Mouse (Mus musculus) CH12.LX (cell line): ENCODE results near the gene Eif3l. TPM values are rescaled to one million over a fixed set of nuclear protein-coding genes. Genes with fewer than 3 reads are reported as not detected.

Experiments
- DNase-seq: peaks from one replicate; pipeline ENCODE4 v3.0.0-alpha.2; 2013; ENCODE audit errors: extremely low read depth
- H3K27ac ChIP-seq: 2 replicates; pipeline ENCODE4 v1.5.1; 2012; ENCODE audit warnings: low read depth, mild to moderate bottlenecking, control low read depth, moderate library complexity; ENCODE audit not compliant: insufficient read depth
- H3K27me3 ChIP-seq: replicated peaks from 2 replicates; pipeline ENCODE3; 2012; ENCODE audit warnings: inconsistent platforms
- H3K36me3 ChIP-seq, 2 experiments: replicated peaks in 1 of 2; 2 replicates each; pipeline versions ENCODE3 to v1.6.1; 2012; ENCODE audit warnings: inconsistent platforms in 1 of 2, low read length in 1 of 2, mild to moderate bottlenecking in 1 of 2, mixed read lengths in 1 of 2, moderate library complexity in 1 of 2; ENCODE audit not compliant: control insufficient read depth in 1 of 2, insufficient read depth in 1 of 2
- H3K4me1 ChIP-seq, 2 experiments: 2 replicates each; pipeline ENCODE4 v1.6.1; 2012; ENCODE audit warnings: inconsistent platforms in 1 of 2, moderate library complexity in 1 of 2; ENCODE audit not compliant: insufficient read depth in 2 of 2, control insufficient read depth in 1 of 2
- H3K4me2 ChIP-seq: 2 replicates; pipeline ENCODE4 v1.6.1; 2012; ENCODE audit warnings: low read depth, mild to moderate bottlenecking, control low read depth; ENCODE audit not compliant: poor library complexity, insufficient read depth, severe bottlenecking
- H3K4me3 ChIP-seq, 3 experiments: fragments of 150-350 bp in 1 of 3; sonication (generic) in 1 of 3; replicated peaks in 1 of 3; 2 replicates each; pipeline versions ENCODE3 to v1.5.1; 2011 to 2012; ENCODE audit warnings: low read depth in 2 of 3, low read length in 2 of 3, mild to moderate bottlenecking in 2 of 3, moderate library complexity in 2 of 3, control low read depth in 1 of 3, improper control_type of control experiment in 1 of 3, inconsistent platforms in 1 of 3, mixed read lengths in 1 of 3; ENCODE audit not compliant: poor library complexity in 1 of 3
- H3K79me2 ChIP-seq: replicated peaks from 2 replicates; pipeline ENCODE4 v1.6.1; 2012; ENCODE audit warnings: mild to moderate bottlenecking, moderate library complexity; ENCODE audit not compliant: control insufficient read depth, poor library complexity, insufficient read depth, severe bottlenecking; ENCODE audit errors: extremely low read depth
- H3K9ac ChIP-seq: 2 replicates; pipeline ENCODE4 v1.6.1; 2012; ENCODE audit warnings: low read depth, mild to moderate bottlenecking, control low read depth, moderate library complexity; ENCODE audit not compliant: insufficient read depth
- H3K9me3 ChIP-seq: replicated peaks from 2 replicates; pipeline ENCODE3; 2012; ENCODE audit warnings: low read length, inconsistent platforms, mixed read lengths
- BHLHE40 ChIP-seq: IDR thresholded peaks from 2 replicates; pipeline ENCODE4 v1.6.1; 2011; ENCODE audit warnings: mild to moderate bottlenecking, low read depth, low read length, improper control_type of control experiment
- CHD1 ChIP-seq: IDR thresholded peaks from 2 replicates; pipeline ENCODE4 v1.6.1; 2012; ENCODE audit warnings: low read depth, low read length, improper control_type of control experiment, inconsistent platforms
- CHD2 ChIP-seq: IDR thresholded peaks from 2 replicates; pipeline ENCODE4 v1.6.1; 2011; ENCODE audit warnings: low read length, improper control_type of control experiment
- CTCF ChIP-seq, 2 experiments: IDR thresholded peaks in 1 of 2; conservative IDR thresholded peaks in 1 of 2; 2 replicates each; pipeline ENCODE4 v1.5.1; 2011 to 2012; ENCODE audit warnings: low read depth in 2 of 2, low read length in 2 of 2, improper control_type of control experiment in 1 of 2, inconsistent platforms in 1 of 2, mild to moderate bottlenecking in 1 of 2, moderate library complexity in 1 of 2
- E2F4 ChIP-seq: IDR thresholded peaks from 2 replicates; pipeline ENCODE4 v1.6.1; 2011; ENCODE audit warnings: low read depth, low read length, improper control_type of control experiment; ENCODE audit not compliant: insufficient replicate concordance
- ELF1 ChIP-seq: IDR thresholded peaks from 2 replicates; pipeline ENCODE4 v1.6.1; 2014; ENCODE audit warnings: low read depth, mild to moderate bottlenecking, inconsistent platforms, low read length, improper control_type of control experiment
- EP300 ChIP-seq: IDR thresholded peaks from 2 replicates; pipeline ENCODE4 v1.6.1; 2011; ENCODE audit warnings: low read length, improper control_type of control experiment
- ETS1 ChIP-seq: conservative IDR thresholded peaks from 2 replicates; pipeline ENCODE4 v1.6.1; 2012; ENCODE audit warnings: low read depth, mild to moderate bottlenecking, inconsistent platforms, low read length, improper control_type of control experiment, moderate library complexity
- IRF4 ChIP-seq: IDR thresholded peaks from 2 replicates; pipeline ENCODE4 v1.6.1; 2014; ENCODE audit warnings: low read depth, mild to moderate bottlenecking, inconsistent platforms, low read length, improper control_type of control experiment
- JUN ChIP-seq: IDR thresholded peaks from 2 replicates; pipeline ENCODE4 v1.6.1; 2011; ENCODE audit warnings: low read depth, mild to moderate bottlenecking, low read length, improper control_type of control experiment, moderate library complexity; ENCODE audit not compliant: insufficient read depth
- KAT2A ChIP-seq: IDR thresholded peaks from 2 replicates; pipeline ENCODE4 v1.6.1; 2012; ENCODE audit warnings: low read length, improper control_type of control experiment, inconsistent platforms; ENCODE audit not compliant: insufficient replicate concordance
- MAX ChIP-seq: IDR thresholded peaks from 2 replicates; pipeline ENCODE4 v1.6.1; 2011; ENCODE audit warnings: low read length, improper control_type of control experiment
- MAZ ChIP-seq: IDR thresholded peaks from 2 replicates; pipeline ENCODE4 v1.6.1; 2012; ENCODE audit warnings: low read depth, mild to moderate bottlenecking, inconsistent platforms, low read length, improper control_type of control experiment, moderate library complexity
- MEF2A ChIP-seq: IDR thresholded peaks from 2 replicates; pipeline ENCODE4 v1.6.1; 2014; ENCODE audit warnings: low read depth, mild to moderate bottlenecking, inconsistent platforms, low read length, improper control_type of control experiment, borderline replicate concordance
- MXI1 ChIP-seq: IDR thresholded peaks from 2 replicates; pipeline ENCODE4 v1.6.1; 2011; ENCODE audit warnings: mild to moderate bottlenecking, low read depth, low read length, improper control_type of control experiment
- PAX5 ChIP-seq: IDR thresholded peaks from 2 replicates; pipeline ENCODE4 v1.6.1; 2012; ENCODE audit warnings: low read length, inconsistent platforms, mixed read lengths
- POLR2A ChIP-seq: IDR thresholded peaks from 2 replicates; pipeline ENCODE4 v1.6.1; 2011; ENCODE audit warnings: low read depth, mild to moderate bottlenecking, improper control_type of control experiment, low read length
- POLR2AphosphoS2 ChIP-seq: IDR thresholded peaks from 2 replicates; pipeline ENCODE4 v1.6.1; 2011; ENCODE audit warnings: low read depth, low read length, improper control_type of control experiment
- RAD21 ChIP-seq: IDR thresholded peaks from 2 replicates; pipeline ENCODE4 v1.6.1; 2011; ENCODE audit warnings: low read depth, mild to moderate bottlenecking, low read length, improper control_type of control experiment, moderate library complexity
- SIN3A ChIP-seq: IDR thresholded peaks from 2 replicates; pipeline ENCODE4 v1.6.1; 2012; ENCODE audit warnings: low read length, improper control_type of control experiment, inconsistent platforms
- TBP ChIP-seq: conservative IDR thresholded peaks from 2 replicates; pipeline ENCODE4 v1.6.1; 2011; ENCODE audit warnings: low read depth, low read length, improper control_type of control experiment
- UBTF ChIP-seq: IDR thresholded peaks from 2 replicates; pipeline ENCODE4 v1.6.1; 2012; ENCODE audit warnings: low read depth, mild to moderate bottlenecking, inconsistent platforms, low read length, improper control_type of control experiment, moderate library complexity
- USF1 ChIP-seq: IDR thresholded peaks from 2 replicates; pipeline ENCODE4 v1.6.1; 2014; ENCODE audit warnings: low read depth, mild to moderate bottlenecking, inconsistent platforms, low read length, improper control_type of control experiment
- ZMIZ1 ChIP-seq: IDR thresholded peaks from 2 replicates; pipeline ENCODE4 v1.6.1; 2012; ENCODE audit warnings: low read depth, mild to moderate bottlenecking, inconsistent platforms, low read length, improper control_type of control experiment
- dilution Hi-C: fragments of 300-500 bp; cut with MboI; formaldehyde crosslinking; loops from 2 replicates; pipeline ENCODE4 v1.14.3; 2020; ENCODE audit warnings: low sequenced_read_pairs; ENCODE audit not compliant: extremely low pct_unique_long_range_greater_than_20kb, extremely low pct_ligation_motif_present
- in situ Hi-C: fragments of 300-500 bp; cut with MboI; formaldehyde crosslinking; loops from 3 replicates; pipeline ENCODE4 v1.14.3; 2019; ENCODE audit warnings: low sequenced_read_pairs, low pct_ligation_motif_present, low pct_unique_long_range_greater_than_20kb, mixed read lengths
- polyA plus RNA-seq: library from polyadenylated mRNA; unstranded; fragments of >175 nt; gene quantifications from 2 replicates; pipeline ENCODE4 v1.2.1, GENCODE M21; 2012; ENCODE audit warnings: low read depth; ENCODE audit not compliant: insufficient read length
- total RNA-seq, 2 experiments: library from RNA; depleted of rRNA; stranded (reverse); fragments of 300-350 nt in 1 of 2; fragments of >200 nt in 1 of 2; gene quantifications; 2 replicates each; pipeline ENCODE4 v1.2.3; 2012 to 2014

Gene Eif3l
- total and polyA plus RNA-seq, 3 experiments = 303 to 379 (median 323) TPM

- Histone ChIP-seq H3K4me3 (peak overlapping the region; percentile 86 to 88 (median 87)), H3K27me3 (no peaks in the 10 kb centered on the region), H3K4me1 (peaks cover 9 to 31% of the 10 kb centered on the region in 2 experiments), H3K36me3 (peaks cover 5 to 31% of the 10 kb centered on the region in 2 experiments), H3K79me2 (peaks cover 13% of the 10 kb centered on the region; the same call in 1 of the 2 replicates), H3K4me2 (peak overlapping the region; percentile 96), H3K27ac (peak overlapping the region; percentile 18; the same call in 1 of the 2 replicates), H3K9me3 (no peaks in the 10 kb centered on the region), H3K9ac (peak overlapping the region; percentile 77)
- in situ Hi-C loops (no loop called here), dilution Hi-C loops (no loop called here)
- 0 out of 2 replicates have a peak, but pooled peaks have one; percentile 19 for TF ChIP-seq UBTF
- TF ChIP-seq POLR2AphosphoS2 = no peak
- TF ChIP-seq BHLHE40 = peak; percentile 29; the same call in 1 of the 2 replicates
- TF ChIP-seq MAX = peak; percentile 40; the same call in 1 of the 2 replicates
- TF ChIP-seq TBP = no peak
- no peak for TF ChIP-seq CTCF (conservative IDR thresholded peaks at IDR 0.05 in 1 of 2, IDR thresholded peaks at IDR 0.05 in 1 of 2; ENCODE audit: low read depth in 2 of 2, low read length in 2 of 2)
- TF ChIP-seq MXI1 = peak; percentile 82
- DNase-seq = peak; percentile 29
Measured at GRCm38 (mm10) chr15:79109321-79109934, 34.4 kb downstream of the Eif3l start.

GRCm38 (mm10) chr15:79110031-79110430 lies 35.1 kb downstream of the Eif3l start:
- H3K9me3 ChIP-seq = no peaks in the 10 kb centered on the region
- dilution Hi-C loops = no loop called here
- no peak for DNase-seq
- H3K4me3 ChIP-seq = peak overlapping the region; percentile 86 to 88 (median 87)
- H3K9ac ChIP-seq = peak overlapping the region; percentile 77
- H3K27ac ChIP-seq = no peak overlapping the region
- no peak for TF ChIP-seq E2F4
- TF ChIP-seq TBP = no peak
- no peak for TF ChIP-seq MAZ
- no peak for TF ChIP-seq RAD21
- no peak for TF ChIP-seq MEF2A
- TF ChIP-seq USF1 = no peak
- TF ChIP-seq CHD2 = no peak
- TF ChIP-seq PAX5 = no peak
- no peak for TF ChIP-seq ETS1
- no peak for TF ChIP-seq SIN3A
- TF ChIP-seq CTCF (conservative IDR thresholded peaks at IDR 0.05 in 1 of 2, IDR thresholded peaks at IDR 0.05 in 1 of 2; ENCODE audit: low read depth in 2 of 2, low read length in 2 of 2) = no peak
- no peak for TF ChIP-seq POLR2A
- no peak for TF ChIP-seq JUN
- no peak for TF ChIP-seq IRF4
- no peak for TF ChIP-seq ELF1
- no peak for TF ChIP-seq EP300
- no peak for TF ChIP-seq KAT2A
- TF ChIP-seq ZMIZ1 = no peak
- TF ChIP-seq CHD1 = no peak
- TF ChIP-seq, all 38 proteins: peak for 0
- no peaks in the 10 kb centered on the region for H3K27me3 ChIP-seq
- peaks cover 11 to 37% of the 10 kb centered on the region in 2 experiments for H3K36me3 ChIP-seq
- peak overlapping the region; percentile 96 for H3K4me2 ChIP-seq
- peaks cover 9 to 34% of the 10 kb centered on the region in 2 experiments for H3K4me1 ChIP-seq
- H3K79me2 ChIP-seq = peaks cover 13% of the 10 kb centered on the region; the same call in 1 of the 2 replicates
- in situ Hi-C loops = no loop called here
